Mouse (Mus musculus) CH12.LX (cell line): ENCODE measurements around the gene Pnpla3.

Source experiments
- BHLHE40 ChIP-seq: IDR thresholded peaks from 2 replicates; pipeline ENCODE4 v1.6.1; 2011; ENCODE audit warnings: mild to moderate bottlenecking, low read depth, low read length, improper control_type of control experiment
- CHD1 ChIP-seq: IDR thresholded peaks from 2 replicates; pipeline ENCODE4 v1.6.1; 2012; ENCODE audit warnings: low read depth, low read length, improper control_type of control experiment, inconsistent platforms
- CTCF ChIP-seq, 2 experiments: IDR thresholded peaks in 1 of 2; conservative IDR thresholded peaks in 1 of 2; 2 replicates each; pipeline ENCODE4 v1.5.1; 2011 to 2012; ENCODE audit warnings: low read depth in 2 of 2, low read length in 2 of 2, improper control_type of control experiment in 1 of 2, inconsistent platforms in 1 of 2, mild to moderate bottlenecking in 1 of 2, moderate library complexity in 1 of 2
- EP300 ChIP-seq: IDR thresholded peaks from 2 replicates; pipeline ENCODE4 v1.6.1; 2011; ENCODE audit warnings: low read length, improper control_type of control experiment
- KAT2A ChIP-seq: IDR thresholded peaks from 2 replicates; pipeline ENCODE4 v1.6.1; 2012; ENCODE audit warnings: low read length, improper control_type of control experiment, inconsistent platforms; ENCODE audit not compliant: insufficient replicate concordance
- MAZ ChIP-seq: IDR thresholded peaks from 2 replicates; pipeline ENCODE4 v1.6.1; 2012; ENCODE audit warnings: low read depth, mild to moderate bottlenecking, inconsistent platforms, low read length, improper control_type of control experiment, moderate library complexity
- NELFE ChIP-seq: IDR thresholded peaks from 2 replicates; pipeline ENCODE4 v1.6.1; 2011; ENCODE audit warnings: low read depth, low read length, improper control_type of control experiment
- NRF1 ChIP-seq: IDR thresholded peaks from 2 replicates; pipeline ENCODE4 v1.6.1; 2014; ENCODE audit warnings: low read depth, mild to moderate bottlenecking, inconsistent platforms, low read length, improper control_type of control experiment, moderate library complexity
- PAX5 ChIP-seq: IDR thresholded peaks from 2 replicates; pipeline ENCODE4 v1.6.1; 2012; ENCODE audit warnings: low read length, inconsistent platforms, mixed read lengths
- POLR2A ChIP-seq: IDR thresholded peaks from 2 replicates; pipeline ENCODE4 v1.6.1; 2011; ENCODE audit warnings: low read depth, mild to moderate bottlenecking, improper control_type of control experiment, low read length
- USF2 ChIP-seq: conservative IDR thresholded peaks from 2 replicates; pipeline ENCODE4 v1.6.1; 2011; ENCODE audit warnings: low read depth, low read length, improper control_type of control experiment
- ZKSCAN1 ChIP-seq: IDR thresholded peaks from 2 replicates; pipeline ENCODE4 v1.6.1; 2012; ENCODE audit warnings: low read depth, inconsistent platforms, low read length, improper control_type of control experiment, borderline replicate concordance

GRCm38 (mm10) chr15:84140109-84140508 is 27.5 kb upstream of the Pnpla3 start:
- TF ChIP-seq USF2 (no peak), CHD1 (no peak), CTCF (conservative IDR thresholded peaks at IDR 0.05 in 1 of 2, IDR thresholded peaks at IDR 0.05 in 1 of 2; ENCODE audit: low read depth in 2 of 2, low read length in 2 of 2) (no peak), POLR2A (no peak), NELFE (no peak), EP300 (no peak), PAX5 (no peak), MAZ (no peak), ZKSCAN1 (no peak), BHLHE40 (no peak), NRF1 (no peak), KAT2A (no peak)
